Comparison of ENCODE assay signal across 17 mouse cellular contexts in the genomic region with DNA sequence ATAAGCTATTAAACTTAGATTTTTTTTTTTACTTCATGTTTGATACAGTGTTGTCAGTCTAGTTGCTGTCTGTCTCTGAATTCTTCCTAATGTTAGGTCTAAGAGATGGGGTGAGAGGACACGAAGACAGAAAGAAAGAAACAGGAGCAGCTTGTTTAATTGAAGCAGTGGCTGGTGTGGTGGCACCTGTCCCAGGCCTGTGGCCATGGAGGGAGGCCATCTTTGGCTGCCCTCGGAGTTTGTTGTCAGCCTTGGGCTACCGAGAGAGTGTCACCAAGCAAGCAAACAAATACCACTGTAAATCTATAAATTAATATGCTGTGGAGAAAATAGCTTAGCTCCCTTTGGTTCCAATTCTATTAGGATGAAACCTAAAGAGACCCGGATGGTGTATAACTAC.
DNase-seq lines count a peak whose midpoint lies in the region; TF ChIP-seq lines count a peak whose summit lies in the region.
"Had no signal": no experiment of that assay in that cellular context is flagged by ENCODE, and none has a peak within 500 bp of the region (broad histone marks: within the 10 kb centered on the region; RNA-seq: fewer than 3 reads in every experiment).

No protein-coding gene starts in this region.

- TF ChIP-seq POLR2A in MEL (IDR thresholded peaks at IDR 0.05; ENCODE audit: control insufficient read depth in 1 of 2, insufficient read depth in 1 of 2, low read depth in 1 of 2, low read length in 2 of 2, poor library complexity in 1 of 2) = no peak
- no peak for TF ChIP-seq POLR2A in thymus, adult 2 months (IDR thresholded peaks at IDR 0.05; ENCODE audit: control insufficient read depth, extremely low read depth, insufficient read depth, low read length, poor library complexity)

- H3K36me3 ChIP-seq in MEL (ENCODE audit: control insufficient read depth in 1 of 2, insufficient read depth in 2 of 2, low read length in 2 of 2) = peaks cover 5 to 16% of the 10 kb centered on the region in 2 experiments
- H3K36me3 ChIP-seq in thymus, adult 2 months (ENCODE audit: control insufficient read depth, insufficient read depth, low read length) = no peaks in the 10 kb centered on the region

- intact Hi-C loops in gastrocnemius, postnatal 14 days (cut with DNase I; ENCODE audit: low total_unique reads) = no loop called here
- intact Hi-C loops in left cerebral cortex, adult 2 months (cut with DNase I) = loop anchor here (5.0 kb wide), 1 partner anchor 73 kb away; the partner anchor contains the start of gene Daam1
- intact Hi-C loops in left cerebral cortex, postnatal 14 days (cut with DNase I) = no loop called here

- H3K4me3 ChIP-seq in left cerebral cortex, adult 2 months = no peak overlapping the region
- H3K4me3 ChIP-seq in MEL (ENCODE audit: control insufficient read depth in 1 of 2, insufficient read depth in 1 of 2, low read depth in 2 of 2, low read length in 2 of 2) = no peak overlapping the region
- no peak overlapping the region for H3K4me3 ChIP-seq in thymus, adult 2 months (ENCODE audit: control insufficient read depth, insufficient read depth, low read length)
- H3K4me3 ChIP-seq: embryonic facial prominence, embryonic 12.5 days; forebrain, embryonic 15.5 days; heart, embryonic 10.5 days; myocyte; neural tube, embryonic 15.5 days had no signal

- H3K27me3 ChIP-seq in MEL (ENCODE audit: control insufficient read depth in 1 of 2, insufficient read depth in 2 of 2, low read length in 2 of 2) = no peaks in the 10 kb centered on the region
- H3K27me3 ChIP-seq in thymus, adult 2 months (ENCODE audit: control insufficient read depth, insufficient read depth, low read length) = no peaks in the 10 kb centered on the region
- H3K27me3 ChIP-seq: embryonic facial prominence, embryonic 12.5 days; forebrain, embryonic 15.5 days; neural tube, embryonic 15.5 days had no signal

- TF ChIP-seq CTCF in left cerebral cortex, adult 2 months (IDR thresholded peaks at IDR 0.05) = no peak
- TF ChIP-seq CTCF in MEL (IDR thresholded peaks at IDR 0.05 in 2 of 3, conservative IDR thresholded peaks at IDR 0.05 in 1 of 3; ENCODE audit: control insufficient read depth in 1 of 3, insufficient read depth in 1 of 3, low read depth in 2 of 3, low read length in 3 of 3, poor library complexity in 1 of 3, severe bottlenecking in 1 of 3) = no peak
- TF ChIP-seq CTCF in thymus, adult 2 months (IDR thresholded peaks at IDR 0.05; ENCODE audit: borderline replicate concordance, control insufficient read depth, extremely low read depth, insufficient read depth, low read length, poor library complexity) = no peak

- H3K9me3 ChIP-seq in MEL (replicated peaks; ENCODE audit: insufficient read depth, low read length) = no peaks in the 10 kb centered on the region
- H3K9me3 ChIP-seq: embryonic facial prominence, embryonic 12.5 days; forebrain, embryonic 15.5 days; heart, embryonic 10.5 days; neural tube, embryonic 15.5 days had no signal

- H3K4me1 ChIP-seq in MEL (ENCODE audit: control insufficient read depth in 1 of 2, insufficient read depth in 2 of 2, low read length in 2 of 2) = peaks cover 10 to 11% of the 10 kb centered on the region in 2 experiments
- H3K4me1 ChIP-seq in thymus, adult 2 months (replicated peaks; ENCODE audit: control insufficient read depth, insufficient read depth, low read length) = peaks cover 3% of the 10 kb centered on the region; the same call in 1 of the 2 replicates

- TF ChIP-seq RAD21 in MEL (IDR thresholded peaks at IDR 0.05; ENCODE audit: low read depth, low read length) = no peak

- H3K9ac ChIP-seq in MEL (ENCODE audit: control insufficient read depth, low read depth, low read length, poor library complexity, severe bottlenecking) = no peak overlapping the region
- H3K9ac ChIP-seq: embryonic facial prominence, embryonic 12.5 days; forebrain, embryonic 15.5 days; neural tube, embryonic 15.5 days had no signal

- peak; percentile 49 for DNase-seq in cerebellum, adult 18-20 months
- no peak for DNase-seq in cerebellum, adult 8-10 months
- peak; percentile 30 for DNase-seq in gastrocnemius, postnatal 14 days
- no peak for DNase-seq in gastrocnemius, postnatal 4 days (ENCODE audit: low spot score in 2 of 2)
- DNase-seq in left cerebral cortex, adult 2 months (ENCODE audit: extremely low spot score in 1 of 2, low spot score in 2 of 2) = no peak
- DNase-seq in left cerebral cortex, postnatal 14 days (ENCODE audit: low spot score in 2 of 2) = no peak
- DNase-seq in MEL (ENCODE audit: low read depth, low spot score) = no peak
- no peak for DNase-seq in thymus, adult 2 months
- DNase-seq: kidney, adult 9 months; layer of hippocampus, postnatal 36 days; lung, adult 18-20 months; midbrain, embryonic 14.5 days had no signal

- peak overlapping the region; percentile 9 for H3K27ac ChIP-seq in left cerebral cortex, adult 2 months
- H3K27ac ChIP-seq in MEL (ENCODE audit: control insufficient read depth, low read depth, low read length) = peak overlapping the region; percentile 58
- H3K27ac ChIP-seq in thymus, adult 2 months (ENCODE audit: control insufficient read depth, insufficient read depth, low read length) = no peak overlapping the region
- H3K27ac ChIP-seq: embryonic facial prominence, embryonic 12.5 days; forebrain, embryonic 15.5 days; heart, embryonic 10.5 days had no signal

- WGBS in thymus, adult 2 months = 94% methylated on average over 4 of the region's 4 CpGs

- no peak for TF ChIP-seq EP300 in MEL (IDR thresholded peaks at IDR 0.05; ENCODE audit: low read depth in 1 of 2, low read length in 2 of 2)

- H3K79me2 ChIP-seq in MEL (ENCODE audit: control insufficient read depth, insufficient read depth, low read length, poor library complexity) = no peaks in the 10 kb centered on the region

TF ChIP-seq in MEL, 35 proteins besides CTCF, POLR2A, EP300 and RAD21:
- TF ChIP-seq TAL1 (IDR thresholded peaks at IDR 0.05; ENCODE audit: low read length) = no peak
- no peak for TF ChIP-seq ELF1 (IDR thresholded peaks at IDR 0.05; ENCODE audit: low read depth, low read length)
- TF ChIP-seq HCFC1 (IDR thresholded peaks at IDR 0.05; ENCODE audit: low read depth, low read length) = no peak
- TF ChIP-seq RCOR1 (IDR thresholded peaks at IDR 0.05; ENCODE audit: low read depth, low read length) = no peak
- no peak for TF ChIP-seq MAX (IDR thresholded peaks at IDR 0.05; ENCODE audit: low read length)
- no peak for TF ChIP-seq MAZ (IDR thresholded peaks at IDR 0.05; ENCODE audit: low read depth, low read length)
- TF ChIP-seq MYC (IDR thresholded peaks at IDR 0.05; ENCODE audit: low read depth, low read length) = no peak
- TF ChIP-seq MXI1 (IDR thresholded peaks at IDR 0.05; ENCODE audit: low read depth, low read length) = no peak
- no peak for TF ChIP-seq GATA1 (IDR thresholded peaks at IDR 0.05; ENCODE audit: low read depth, low read length)
- TF ChIP-seq SIN3A (IDR thresholded peaks at IDR 0.05; ENCODE audit: low read length) = no peak
- TF ChIP-seq BHLHE40 (IDR thresholded peaks at IDR 0.05; ENCODE audit: borderline replicate concordance, low read depth, low read length) = no peak
- no peak for TF ChIP-seq USF2 (IDR thresholded peaks at IDR 0.05; ENCODE audit: borderline replicate concordance in 1 of 2, insufficient read depth in 1 of 2, low read depth in 1 of 2, low read length in 2 of 2)
- TF ChIP-seq ZKSCAN1 (IDR thresholded peaks at IDR 0.05; ENCODE audit: low read depth, low read length) = no peak
- no peak for TF ChIP-seq ZMIZ1 (IDR thresholded peaks at IDR 0.05; ENCODE audit: low read depth, low read length)
- TF ChIP-seq KAT2A (conservative IDR thresholded peaks at IDR 0.05; ENCODE audit: low read depth, low read length) = no peak

Comparison
In these comparisons a context has a peak if more than half of its experiments do, and no peak if none do; other contexts are left out.
1. DNase-seq: peak in cerebellum, adult 18-20 months (2 of 2) and gastrocnemius, postnatal 14 days (single experiment); none in cerebellum, adult 8-10 months (single experiment), gastrocnemius, postnatal 4 days (0 of 2), left cerebral cortex, adult 2 months (0 of 2), left cerebral cortex, postnatal 14 days (0 of 2), MEL (single experiment) and thymus, adult 2 months (single experiment).